In the genomic region with DNA sequence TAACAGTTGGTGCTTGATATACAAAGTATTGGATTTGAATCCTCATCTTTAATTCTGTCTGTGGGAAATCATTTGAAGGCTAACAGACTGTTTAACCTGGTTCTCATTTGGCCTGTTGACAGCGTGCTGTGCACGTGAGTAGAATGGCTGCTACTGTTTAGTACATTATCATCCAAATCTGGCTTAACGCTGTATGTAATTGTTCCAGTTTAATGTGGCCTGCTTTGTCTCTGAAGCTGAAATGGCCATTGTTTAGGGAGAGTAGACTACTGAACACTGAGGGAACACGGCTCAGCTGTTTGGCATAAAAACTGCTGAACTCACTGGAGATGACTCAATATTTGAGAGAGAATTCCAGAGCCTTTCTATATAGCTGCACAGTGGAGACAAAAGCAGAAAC, we compare ENCODE assay signal across 17 mouse cellular contexts.
DNase-seq lines count a peak whose midpoint lies in the region; ATAC-seq and TF ChIP-seq lines count a peak whose summit lies in the region.
"Had no signal": no experiment of that assay in that cellular context is flagged by ENCODE, and none has a peak within 500 bp of the region (broad histone marks: within the 10 kb centered on the region; RNA-seq: fewer than 3 reads in every experiment).

No protein-coding gene starts in this region.

- no peaks in the 10 kb centered on the region for H3K27me3 ChIP-seq in heart, embryonic 11.5 days (ENCODE audit: control insufficient read depth, insufficient read depth, low read length)
- H3K27me3 ChIP-seq in neural tube, embryonic 13.5 days, result no peaks in the 10 kb centered on the region
- H3K27me3 ChIP-seq in forebrain, postnatal 0 days (ENCODE audit: insufficient read depth, low read length), result no peaks in the 10 kb centered on the region
- H3K27me3 ChIP-seq: kidney, embryonic 15.5 days; lung, embryonic 15.5 days; Patski had no signal

- no peak overlapping the region for H3K4me2 ChIP-seq in heart, embryonic 11.5 days
- H3K4me2 ChIP-seq in neural tube, embryonic 13.5 days, result no peak overlapping the region
- no peak overlapping the region for H3K4me2 ChIP-seq in forebrain, postnatal 0 days (ENCODE audit: low read depth)
- H3K4me2 ChIP-seq: kidney, embryonic 15.5 days; lung, embryonic 15.5 days had no signal

- no peak overlapping the region for H3K4me3 ChIP-seq in heart, embryonic 11.5 days (ENCODE audit: low read depth, low read length)
- no peak overlapping the region for H3K4me3 ChIP-seq in neural tube, embryonic 13.5 days
- H3K4me3 ChIP-seq in forebrain, postnatal 0 days (ENCODE audit: low read depth, low read length), result no peak overlapping the region
- H3K4me3 ChIP-seq: erythroblast, embryonic 14.5 days; kidney, embryonic 15.5 days; lung, embryonic 15.5 days had no signal

- no peaks in the 10 kb centered on the region for H3K36me3 ChIP-seq in heart, embryonic 11.5 days (ENCODE audit: control insufficient read depth, insufficient read depth, low read length)
- H3K36me3 ChIP-seq in neural tube, embryonic 13.5 days, result no peaks in the 10 kb centered on the region
- H3K36me3 ChIP-seq in forebrain, postnatal 0 days (ENCODE audit: insufficient read depth), result no peaks in the 10 kb centered on the region
- H3K36me3 ChIP-seq: lung, embryonic 15.5 days had no signal

- ATAC-seq in heart, embryonic 11.5 days (replicated peaks; ENCODE audit: insufficient number of reproducible peaks, low FRiP score, low TSS enrichment), result no peak
- no peak for ATAC-seq in neural tube, embryonic 13.5 days (ENCODE audit: low read depth)
- peak; percentile 51; the same call in 1 of the 2 replicates for ATAC-seq in forebrain, postnatal 0 days
- ATAC-seq: CD4-positive, CD25-positive, alpha-beta regulatory T cell, adult 4 months; hindbrain, postnatal 0 days; Patski had no signal

- intact Hi-C loops in heart, postnatal 10 days (cut with DNase I), result no loop called here

- no peaks in the 10 kb centered on the region for H3K9me3 ChIP-seq in heart, embryonic 11.5 days (replicated peaks; ENCODE audit: control insufficient read depth, low read length)
- no peaks in the 10 kb centered on the region for H3K9me3 ChIP-seq in neural tube, embryonic 13.5 days
- H3K9me3 ChIP-seq in forebrain, postnatal 0 days (ENCODE audit: low read length), result no peaks in the 10 kb centered on the region
- H3K9me3 ChIP-seq: kidney, embryonic 15.5 days; lung, embryonic 15.5 days had no signal

- WGBS in heart, embryonic 11.5 days (ENCODE audit: insufficient replicate concordance), result 70% methylated on average over 4 of the region's 4 CpGs
- WGBS in neural tube, embryonic 13.5 days, result 36% methylated on average over 4 of the region's 4 CpGs
- 14% methylated on average over 4 of the region's 4 CpGs for WGBS in forebrain, postnatal 0 days

- DNase-seq in heart, postnatal 10 days, result peak; percentile 24 to 25
- DNase-seq in neural tube, embryonic 10.5 days (ENCODE audit: extremely low spot score, low spot score), result no peak
- peak; percentile 35 for DNase-seq in forebrain, postnatal 0 days
- DNase-seq in retina, postnatal 7 days (ENCODE audit: low read depth, low spot score), result peak; percentile 9
- no peak for DNase-seq in adrenal gland, postnatal 14 days
- DNase-seq in right cerebral cortex, postnatal 14 days, result no peak
- DNase-seq: gastrocnemius, postnatal 25 days; right cerebral cortex, postnatal 4 days; thymus, postnatal 25 days had no signal

- H3K9ac ChIP-seq in heart, embryonic 11.5 days (ENCODE audit: low read depth, low read length), result no peak overlapping the region
- H3K9ac ChIP-seq in neural tube, embryonic 13.5 days, result no peak overlapping the region
- no peak overlapping the region for H3K9ac ChIP-seq in forebrain, postnatal 0 days
- H3K9ac ChIP-seq: kidney, embryonic 15.5 days; lung, embryonic 15.5 days had no signal

- H3K4me1 ChIP-seq in heart, embryonic 11.5 days (ENCODE audit: control insufficient read depth, insufficient read depth, low read length), result peaks cover 1% of the 10 kb centered on the region; the same call in 1 of the 2 replicates
- H3K4me1 ChIP-seq in neural tube, embryonic 13.5 days (replicated peaks), result peaks cover 20% of the 10 kb centered on the region
- no peaks in the 10 kb centered on the region for H3K4me1 ChIP-seq in forebrain, postnatal 0 days (ENCODE audit: insufficient read depth)

- no peak for TF ChIP-seq CTCF in forebrain, postnatal 0 days (IDR thresholded peaks at IDR 0.05; ENCODE audit: low read depth)

- no peak overlapping the region for H3K27ac ChIP-seq in heart, embryonic 11.5 days (ENCODE audit: low read depth, low read length)
- peak overlapping the region; percentile 35; the same call in 1 of the 2 replicates for H3K27ac ChIP-seq in neural tube, embryonic 13.5 days (replicated peaks)
- H3K27ac ChIP-seq in forebrain, postnatal 0 days (ENCODE audit: low read depth, low read length), result no peak overlapping the region; the same call in 1 of the 2 replicates
- H3K27ac ChIP-seq: hindbrain, postnatal 0 days; kidney, embryonic 15.5 days; lung, embryonic 15.5 days had no signal

Comparison
In these comparisons a context has a peak if more than half of its experiments do, and no peak if none do; other contexts are left out.
1. DNase-seq: peak in heart, postnatal 10 days (2 of 2), forebrain, postnatal 0 days (single experiment) and retina, postnatal 7 days (single experiment); none in neural tube, embryonic 10.5 days (single experiment), adrenal gland, postnatal 14 days (single experiment) and right cerebral cortex, postnatal 14 days (single experiment).